Mouse (Mus musculus) embryo, embryonic 11 days (tissue): Measurements from ENCODE around the gene Bcl7b.
"Not testable (repeated sequence)": the region's sequence is repeated elsewhere in the genome, so short reads cannot be mapped to it uniquely, and the experiment has no call there.

ENCODE experiments used
- DNase-seq: peaks from one replicate; pipeline ENCODE4 v3.0.0-alpha.2; 2015

The Bcl7b gene

DNA sequence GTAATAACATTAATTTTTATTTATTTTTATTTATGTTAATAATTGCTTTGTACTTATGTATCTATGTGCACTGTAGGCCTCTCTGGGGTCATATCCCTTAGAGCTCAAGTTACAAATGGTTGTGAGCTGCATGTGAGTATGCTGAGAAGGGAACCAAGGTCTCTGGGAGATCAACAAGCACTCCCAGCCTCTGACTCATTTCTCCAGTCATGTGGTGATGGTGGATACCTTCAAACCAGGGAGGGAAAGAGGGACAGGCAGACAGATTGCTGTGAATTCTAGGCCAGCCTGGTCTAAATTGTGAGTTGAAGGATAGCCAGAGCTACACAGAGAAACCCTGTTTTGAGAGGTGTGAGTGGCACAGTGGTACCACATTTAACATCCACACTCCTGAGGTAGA lies 52.9 kb downstream of the Bcl7b start:
- DNase-seq, result no peak

DNA sequence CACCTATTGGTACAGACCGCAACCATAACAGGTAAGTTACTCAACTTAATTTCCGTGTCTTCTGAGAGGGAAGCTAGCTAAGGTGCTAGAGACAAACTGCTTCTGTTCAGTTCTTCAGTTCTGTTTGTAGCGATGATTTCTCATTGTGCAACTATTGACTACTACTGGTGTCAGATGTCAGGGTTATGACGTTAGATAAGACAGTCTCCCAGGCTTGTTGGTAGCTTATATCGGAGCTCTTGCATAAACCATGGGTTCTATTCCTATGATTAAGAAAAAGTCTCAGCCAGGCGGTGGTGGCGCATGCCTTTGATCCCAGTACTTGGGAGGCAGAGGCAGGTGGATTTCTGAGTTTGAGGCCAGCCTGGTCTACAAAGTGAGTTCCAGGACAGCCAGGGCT lies 54.0 kb downstream of the Bcl7b start:
- DNase-seq, result no peak

DNA sequence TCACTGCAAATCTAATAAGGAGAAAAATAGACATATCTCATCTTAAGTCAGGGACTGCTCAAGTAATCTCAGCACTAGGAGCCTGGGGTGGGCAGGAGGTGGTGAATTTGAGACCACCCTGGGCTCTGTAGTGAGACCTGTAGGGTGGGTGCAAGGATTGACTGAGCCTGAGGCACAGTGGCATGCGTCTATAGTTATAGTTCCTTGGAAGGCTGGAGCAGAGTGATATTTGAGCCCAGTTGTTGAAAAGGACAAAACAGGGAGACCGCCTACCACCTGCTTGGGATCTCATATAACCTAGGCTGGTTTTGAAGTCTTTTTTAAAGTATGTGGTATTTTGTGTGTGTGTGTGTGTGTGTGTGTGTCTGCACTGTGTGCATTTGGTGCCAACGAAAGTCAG lies 56.1 kb downstream of the Bcl7b start:
- no peak for DNase-seq

DNA sequence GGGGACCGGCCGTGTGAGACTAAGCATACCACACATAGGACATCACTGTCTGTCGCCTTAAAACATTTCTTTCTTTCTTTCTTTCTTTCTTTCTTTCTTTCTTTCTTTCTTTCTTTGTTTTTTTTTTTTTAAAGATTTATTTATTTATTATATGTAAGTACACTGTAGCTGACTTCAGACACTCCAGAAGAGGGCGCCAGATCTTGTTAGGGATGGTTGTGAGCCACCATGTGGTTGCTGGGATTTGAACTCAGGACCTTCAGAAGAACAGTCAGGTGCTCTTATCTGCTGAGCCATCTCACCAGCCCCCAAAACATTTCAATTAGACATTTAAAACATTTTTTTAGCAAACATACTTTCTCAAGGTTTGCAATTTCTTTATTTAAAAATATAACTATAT lies 57.8 kb downstream of the Bcl7b start:
- DNase-seq, result not testable (repeated sequence)

DNA sequence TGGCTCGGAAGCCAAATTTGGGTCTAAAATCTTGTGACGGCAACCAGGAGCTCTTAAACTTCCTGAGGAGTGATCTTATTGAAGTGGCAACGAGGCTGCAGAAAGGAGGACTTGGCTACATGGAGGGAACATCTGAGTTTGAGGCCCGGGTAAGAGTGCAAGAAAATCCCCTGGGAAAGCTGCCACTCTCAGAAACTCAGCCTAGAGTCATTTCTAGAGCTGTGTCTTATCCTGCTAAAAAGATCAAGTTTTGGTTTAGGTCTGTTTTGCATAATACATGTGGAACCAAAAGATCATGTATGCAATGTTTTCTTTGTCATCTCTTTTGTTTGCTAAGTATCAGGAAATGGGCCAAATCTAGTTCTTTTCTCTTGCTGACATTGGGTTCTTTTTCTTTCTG lies 62.1 kb downstream of the Bcl7b start:
- DNase-seq, result no peak
